Mouse (Mus musculus) heart, adult 2 months (tissue): ENCODE measurements around the gene Cdc40.

Experiments used
- CTCF ChIP-seq: fragments of 200-600 bp; IDR thresholded peaks from 2 replicates; pipeline ENCODE4 v1.8.1; 2022; ENCODE audit warnings: antibody characterized with exemption, mild to moderate bottlenecking, moderate library complexity
- EP300 ChIP-seq: fragments of 200-500 bp; IDR thresholded peaks from 2 replicates; pipeline ENCODE4 v1.6.1; 2011; ENCODE audit warnings: low read depth, low read length, control low read depth; ENCODE audit not compliant: insufficient read depth
- POLR2A ChIP-seq: fragments of 200-500 bp; IDR thresholded peaks from 2 replicates; pipeline ENCODE4 v1.6.1; 2011; ENCODE audit warnings: mild to moderate bottlenecking, low read depth, low read length, control low read depth; ENCODE audit not compliant: insufficient read depth

DNA sequence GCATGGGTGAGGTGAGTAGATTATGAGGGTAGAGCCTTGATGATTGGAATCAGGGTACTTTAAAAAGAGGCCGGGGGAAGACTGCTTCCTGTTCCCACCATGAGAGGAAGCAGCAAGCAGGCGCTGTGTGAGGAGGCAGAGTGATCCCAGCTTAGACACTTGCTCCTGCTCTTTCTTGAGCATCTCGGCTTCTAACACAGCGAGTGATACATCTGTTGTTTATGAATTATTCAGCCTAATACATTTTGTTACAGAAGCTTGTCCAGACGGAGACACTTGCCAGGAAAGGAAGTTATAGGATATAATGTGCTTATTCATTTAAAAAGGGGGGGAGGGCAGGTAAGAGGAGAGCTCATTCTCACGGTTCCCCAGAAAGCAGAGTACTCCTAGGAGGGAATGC, 57.2 kb downstream of the Cdc40 start:
- no peak for TF ChIP-seq CTCF
- no peak for TF ChIP-seq POLR2A
- TF ChIP-seq EP300: no peak
